Mouse (Mus musculus) olfactory bulb, adult 2 months (tissue): ENCODE data around the gene Adat3. TPM values are rescaled to one million over a fixed set of nuclear protein-coding genes. Genes with fewer than 3 reads are reported as not detected.
"Not testable (repeated sequence)": the region's sequence is repeated elsewhere in the genome, so short reads cannot be mapped to it uniquely, and the experiment has no call there.

Source experiments
- H3K27ac ChIP-seq: fragments of 200-500 bp; 2 replicates; pipeline ENCODE4 v1.5.1; 2012; ENCODE audit warnings: low read depth, low read length; ENCODE audit not compliant: insufficient read depth
- H3K4me1 ChIP-seq: fragments of 200-500 bp; 2 replicates; pipeline ENCODE4 v1.6.1; 2012; ENCODE audit warnings: low read length; ENCODE audit not compliant: control insufficient read depth, insufficient read depth
- H3K4me3 ChIP-seq: fragments of 200-500 bp; 2 replicates; pipeline ENCODE4 v1.5.1; 2012; ENCODE audit warnings: mild to moderate bottlenecking, low read depth, low read length, moderate library complexity; ENCODE audit not compliant: insufficient read depth
- CTCF ChIP-seq: fragments of 200-500 bp; IDR thresholded peaks from 2 replicates; pipeline ENCODE4 v1.5.1; 2012; ENCODE audit warnings: low read depth, mild to moderate bottlenecking, low read length, moderate library complexity; ENCODE audit not compliant: insufficient read depth
- POLR2A ChIP-seq: fragments of 200-500 bp; IDR thresholded peaks from 2 replicates; pipeline ENCODE4 v1.6.1; 2012; ENCODE audit warnings: mild to moderate bottlenecking, low read depth, low read length, moderate library complexity; ENCODE audit not compliant: insufficient read depth
- WGBS: fragments of 180-500 bp; shearing (Covaris S2); methylation state at CpG from one replicate; pipeline ENCODE4 v1.1.7; 2018; 5-methylcytosine and 5-hydroxymethylcytosine counted together
- polyA plus RNA-seq: library from polyadenylated mRNA; stranded (reverse); fragments of >200 nt; gene quantifications from 2 replicates; pipeline ENCODE4 v1.2.4, GENCODE M21; 2012; ENCODE audit warnings: low replicate concordance; ENCODE audit not compliant: missing spikeins, insufficient read depth, insufficient read length

Gene Adat3
- polyA plus RNA-seq, 1 experiment: not detected

- WGBS: 81% methylated on average over 9 of the region's 9 CpGs
- Histone ChIP-seq H3K4me3 (no peak overlapping the region), H3K27ac (no peak overlapping the region), H3K4me1 (peaks cover 56% of the 10 kb centered on the region)
- TF ChIP-seq POLR2A: no peak
- TF ChIP-seq CTCF: no peak
Measured at GRCm38 (mm10) chr10:80628925-80629324, 26.2 kb downstream of the Adat3 start.

DNA sequence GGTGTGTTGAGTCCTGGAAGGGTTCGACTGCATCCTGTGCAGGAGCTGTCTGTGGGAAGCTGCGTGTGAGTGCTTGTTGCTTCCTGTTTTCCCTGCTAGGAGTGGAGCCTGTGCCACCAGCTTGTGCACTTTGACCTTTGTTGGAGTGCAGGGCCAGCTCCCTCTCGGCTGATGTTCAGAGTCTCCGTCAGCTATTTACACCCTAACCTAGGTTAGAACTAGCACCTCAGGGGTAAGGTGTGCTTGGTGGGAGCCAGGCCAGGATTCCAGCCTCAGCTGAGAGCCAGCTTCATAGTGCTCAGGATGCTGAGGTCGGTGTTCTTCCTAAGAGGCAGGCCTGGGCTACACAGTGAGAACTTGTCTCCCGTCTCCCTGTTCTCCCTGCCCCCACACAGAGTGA, 32.7 kb downstream of the Adat3 start:
- H3K4me3 ChIP-seq: no peak overlapping the region
- WGBS: 82% methylated on average over 6 of the region's 6 CpGs
- TF ChIP-seq CTCF: no peak
- no peak for TF ChIP-seq POLR2A
- peaks cover 10% of the 10 kb centered on the region for H3K4me1 ChIP-seq
- H3K27ac ChIP-seq: no peak overlapping the region

- WGBS: 93% methylated on average over 10 of the region's 10 CpGs
- H3K27ac ChIP-seq: no peak overlapping the region
- no peak overlapping the region for H3K4me3 ChIP-seq
- TF ChIP-seq POLR2A (no peak), CTCF (no peak)
- H3K4me1 ChIP-seq: peaks cover 18% of the 10 kb centered on the region
Measured at GRCm38 (mm10) chr10:80646936-80647335, 44.3 kb downstream of the Adat3 start.

DNA sequence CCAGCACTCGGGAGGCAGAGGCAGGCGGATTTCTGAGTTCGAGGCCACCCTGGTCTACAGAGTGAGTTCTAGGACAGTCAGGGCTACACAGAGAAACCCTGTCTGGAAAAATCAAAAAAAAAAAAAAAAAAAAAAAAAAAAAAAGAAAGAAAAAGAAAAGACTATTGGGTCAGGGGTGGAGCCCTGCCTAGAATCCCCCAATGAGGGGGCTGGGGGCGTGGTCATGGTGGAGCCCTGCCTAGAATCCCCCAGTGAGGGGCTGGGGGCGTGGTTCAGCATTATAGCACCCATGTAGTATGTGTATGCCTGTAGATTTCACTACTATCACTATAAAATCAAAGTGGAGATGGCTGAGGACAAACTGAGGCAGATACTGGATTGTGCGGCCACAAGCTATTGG, 47.2 kb downstream of the Adat3 start:
- 90% methylated on average over 6 of the region's 6 CpGs for WGBS
- not testable (repeated sequence) for H3K4me3 ChIP-seq

DNA sequence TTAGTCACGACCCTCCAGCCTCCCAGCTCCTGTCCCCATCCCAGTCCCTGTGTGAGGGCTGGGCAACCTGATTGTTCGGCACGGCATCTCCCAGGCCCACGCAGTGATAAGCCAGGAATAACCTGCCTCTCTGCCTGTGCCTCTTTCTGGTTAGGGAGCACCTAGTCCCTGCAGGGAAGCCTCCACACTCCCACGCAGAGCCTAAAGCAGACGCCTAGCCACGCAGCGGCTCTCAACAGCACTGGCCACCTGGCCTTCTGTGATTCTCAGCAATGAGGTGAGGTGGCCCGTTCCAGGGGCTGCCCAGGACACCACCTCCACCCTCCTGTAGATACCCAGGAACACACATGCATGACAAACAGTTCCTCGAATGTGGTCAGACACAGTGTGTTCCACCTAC, 47.7 kb downstream of the Adat3 start:
- WGBS: 67% methylated on average over 10 of the region's 10 CpGs
- TF ChIP-seq POLR2A (no peak), CTCF (no peak)
- Histone ChIP-seq H3K27ac (no peak overlapping the region), H3K4me1 (peaks cover 32% of the 10 kb centered on the region), H3K4me3 (no peak overlapping the region)

More for the DNA sequence above, 47.2 kb downstream of the Adat3 start:
- not testable (repeated sequence) for H3K27ac ChIP-seq
- peaks cover 27% of the 10 kb centered on the region for H3K4me1 ChIP-seq

- TF ChIP-seq CTCF: no peak
- no peak for TF ChIP-seq POLR2A
- Histone ChIP-seq H3K4me3 (no peak overlapping the region), H3K4me1 (peaks cover 47% of the 10 kb centered on the region), H3K27ac (no peak overlapping the region)
- 83% methylated on average over 6 of the region's 6 CpGs for WGBS
Measured at GRCm38 (mm10) chr10:80653156-80653720, 50.6 kb downstream of the Adat3 start.

DNA sequence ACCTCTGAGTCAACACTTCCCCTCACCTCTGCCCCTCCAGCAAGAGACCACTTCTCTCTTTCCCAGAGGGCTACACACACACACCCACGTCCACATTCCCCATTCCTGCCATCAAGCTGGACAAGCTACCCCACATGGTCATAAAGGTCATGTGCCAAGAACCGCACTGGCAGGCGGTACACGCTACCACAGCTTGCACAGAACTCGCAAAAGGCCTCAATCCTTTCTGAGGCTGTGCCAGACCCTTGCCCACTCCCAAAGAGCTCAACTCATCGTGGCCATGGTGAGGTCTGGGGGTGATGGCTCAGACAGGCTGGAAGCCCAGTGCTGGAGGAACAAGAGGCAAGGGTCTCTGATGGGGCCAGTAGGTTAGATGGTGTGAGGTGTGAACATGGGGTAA, 52.2 kb downstream of the Adat3 start:
- peak overlapping the region; percentile 21; the same call in 1 of the 2 replicates for H3K4me3 ChIP-seq
- WGBS: 37% methylated on average over 6 of the region's 6 CpGs
- TF ChIP-seq CTCF (no peak), POLR2A (no peak)
- H3K27ac ChIP-seq: no peak overlapping the region
- peaks cover 52% of the 10 kb centered on the region for H3K4me1 ChIP-seq

- H3K4me3 ChIP-seq: peak overlapping the region; percentile 59
- TF ChIP-seq CTCF (no peak), POLR2A (no peak)
- 1% methylated on average over 12 of the region's 12 CpGs for WGBS
- H3K27ac ChIP-seq: no peak overlapping the region
- peaks cover 45% of the 10 kb centered on the region for H3K4me1 ChIP-seq
Measured at GRCm38 (mm10) chr10:80655406-80656129, 52.9 kb downstream of the Adat3 start.

DNA sequence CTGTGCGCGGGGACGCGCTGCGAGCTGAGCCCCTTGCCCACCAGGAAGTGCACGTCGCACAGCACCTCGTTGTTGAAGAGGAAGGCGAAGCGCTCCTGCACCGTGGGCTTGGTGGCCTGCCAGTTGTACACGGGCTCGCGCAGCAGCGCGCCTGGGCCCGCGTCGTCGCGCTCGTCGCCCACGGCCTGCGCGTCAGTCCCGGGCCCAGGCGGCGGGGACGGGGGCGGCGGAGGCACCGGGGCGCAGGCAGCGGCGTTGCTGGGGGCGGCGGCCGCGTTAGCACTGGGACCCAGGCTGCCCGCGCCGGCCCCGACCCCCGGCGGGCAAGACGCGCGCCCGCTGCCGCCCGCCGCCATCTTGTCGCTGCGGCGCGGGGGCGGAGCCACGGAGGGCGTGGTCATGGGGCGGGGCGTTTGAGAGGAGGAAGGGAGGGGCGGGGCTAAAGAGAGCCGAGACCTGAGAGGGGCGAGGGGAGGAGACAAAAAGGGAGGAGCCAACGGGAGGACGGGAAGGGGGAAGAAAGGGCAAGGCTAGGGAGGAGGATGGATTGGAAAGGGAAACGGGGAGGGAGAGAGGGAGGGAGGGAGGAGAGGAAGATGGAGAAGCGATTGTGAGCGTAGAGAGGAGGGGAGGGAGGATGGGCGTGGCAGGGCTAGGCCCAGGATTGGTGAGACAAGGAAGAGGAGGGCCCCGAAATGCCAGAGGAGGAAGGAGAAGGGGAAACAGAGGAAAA, 53.6 kb downstream of the Adat3 start:
- under 1% methylated on average over 71 of the region's 72 CpGs for WGBS
- Histone ChIP-seq H3K4me3 (peak overlapping the region; percentile 59), H3K27ac (peak overlapping the region; percentile 95), H3K4me1 (peaks cover 44% of the 10 kb centered on the region)
- TF ChIP-seq POLR2A (peak; percentile 54; the same call in 1 of the 2 replicates), CTCF (no peak)
